Mouse (Mus musculus): ENCODE measurements at regions not wholly inside any gene's neighbourhood (a gene's known extent, or its start where the extent isn't known, plus 50 kb on each side); places are given as distances from the start of the nearest gene placed in this dataset.

DNA sequence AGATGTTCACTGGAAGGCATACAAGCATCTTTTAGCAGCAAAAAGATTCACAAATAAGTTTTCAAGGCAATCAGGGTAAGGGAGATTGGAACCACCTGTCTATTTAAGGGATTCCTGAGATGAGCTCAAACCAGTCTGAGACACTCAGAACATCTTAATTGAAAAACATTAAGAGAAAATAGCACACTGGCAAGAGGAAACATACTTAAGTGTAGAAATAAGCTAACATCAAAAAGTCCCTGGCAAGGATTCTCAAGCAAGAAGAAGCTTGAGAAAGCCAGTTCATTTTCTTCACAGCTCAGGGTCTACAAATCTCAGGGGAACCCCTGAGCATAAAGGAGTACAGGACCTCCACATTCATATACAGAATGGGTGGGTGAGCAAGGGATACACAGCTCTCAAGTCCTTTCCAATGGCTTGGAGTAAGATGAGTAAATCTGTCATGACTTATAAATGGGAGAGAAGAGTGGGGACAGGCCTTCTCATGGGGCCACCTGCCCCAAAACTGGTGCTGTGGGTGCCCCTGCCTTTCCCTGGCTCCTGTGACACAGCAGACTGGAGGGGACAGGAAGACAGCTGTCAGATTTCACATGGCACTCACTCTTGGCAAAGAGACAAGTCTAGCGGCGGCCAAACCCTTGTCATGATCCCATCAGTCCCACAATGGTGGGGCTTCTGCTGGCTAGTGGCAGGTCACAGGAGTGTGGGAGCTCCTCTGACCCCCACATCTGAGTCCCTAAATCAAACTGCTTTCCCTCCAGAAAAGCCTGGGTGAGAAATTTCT, 436.6 kb downstream of the Meis1 start:
- DNase-seq (ENCODE audit: low read depth, low spot score), result no peak

DNA sequence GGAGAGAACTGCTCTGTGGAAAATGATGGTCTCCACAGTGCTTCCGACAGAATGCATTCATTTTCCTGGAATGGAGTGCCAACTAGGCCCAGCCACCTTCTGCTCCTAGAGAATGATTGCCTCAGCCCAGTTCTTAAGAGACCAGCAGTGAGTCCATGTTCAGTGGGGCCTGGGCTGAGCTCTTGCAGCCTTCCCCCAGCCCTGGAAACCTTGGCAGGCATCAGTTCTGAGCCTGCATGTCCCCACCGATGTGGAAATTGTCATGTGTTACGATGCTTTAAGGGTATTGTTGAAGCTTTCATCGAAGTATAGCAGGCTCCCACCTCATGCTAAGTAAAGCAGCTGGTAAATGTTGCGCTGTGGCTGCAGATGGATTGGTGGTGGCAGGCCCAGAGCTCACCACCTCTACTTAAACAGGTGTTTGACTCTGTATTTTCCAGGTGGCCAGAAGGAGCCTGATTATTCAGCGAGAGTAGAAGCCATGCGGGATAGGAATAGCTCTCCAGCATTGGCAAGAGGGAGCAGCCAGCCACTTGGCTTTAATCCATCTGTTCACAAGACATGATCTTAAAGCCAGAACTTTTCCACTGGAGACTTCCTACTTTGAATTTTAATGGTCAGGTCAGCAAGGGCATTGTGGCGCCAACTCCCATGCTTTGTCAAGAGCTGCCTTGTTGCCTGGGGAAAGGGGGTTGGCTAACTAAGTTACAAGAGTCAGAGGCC, 437.5 kb downstream of the Meis1 start:
- DNase-seq (ENCODE audit: low read depth, low spot score), result peak; percentile 6

- DNase-seq (ENCODE audit: low read depth, low spot score), result no peak
Measured at GRCm38 (mm10) chr11:18571557-18572209, 447.1 kb downstream of the Meis1 start.

- DNase-seq (ENCODE audit: low read depth, low spot score), result no peak
Measured at GRCm38 (mm10) chr11:18563011-18563410, 455.8 kb downstream of the Meis1 start.

GRCm38 (mm10) chr11:18558665-18559064, 460.1 kb downstream of the Meis1 start:
- no peak for DNase-seq (ENCODE audit: low read depth, low spot score)

DNA sequence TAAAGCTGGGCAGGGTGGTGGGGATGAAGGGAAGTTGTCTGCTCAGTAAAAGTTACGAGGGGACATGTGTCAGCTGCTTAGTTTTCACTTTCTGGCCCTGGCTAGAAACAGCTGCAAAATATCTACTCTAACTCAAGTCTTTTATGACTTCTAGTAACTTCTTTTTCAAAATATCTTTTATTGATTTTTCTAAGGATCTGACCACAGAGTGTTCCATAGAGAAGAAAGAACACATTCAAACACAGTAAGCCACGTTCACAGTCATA, 483.3 kb downstream of the Meis1 start:
- DNase-seq (ENCODE audit: low read depth, low spot score), result no peak

GRCm38 (mm10) chr11:18534807-18535591, 483.8 kb downstream of the Meis1 start:
- no peak for DNase-seq (ENCODE audit: low read depth, low spot score)

GRCm38 (mm10) chr11:18531264-18532110, 487.3 kb downstream of the Meis1 start:
- no peak for DNase-seq (ENCODE audit: low read depth, low spot score)

GRCm38 (mm10) chr11:18528568-18528967, 490.2 kb downstream of the Meis1 start:
- no peak for DNase-seq (ENCODE audit: low read depth, low spot score)

GRCm38 (mm10) chr11:18495108-18495757, 523.6 kb downstream of the Meis1 start:
- DNase-seq (ENCODE audit: low read depth, low spot score), result no peak

DNA sequence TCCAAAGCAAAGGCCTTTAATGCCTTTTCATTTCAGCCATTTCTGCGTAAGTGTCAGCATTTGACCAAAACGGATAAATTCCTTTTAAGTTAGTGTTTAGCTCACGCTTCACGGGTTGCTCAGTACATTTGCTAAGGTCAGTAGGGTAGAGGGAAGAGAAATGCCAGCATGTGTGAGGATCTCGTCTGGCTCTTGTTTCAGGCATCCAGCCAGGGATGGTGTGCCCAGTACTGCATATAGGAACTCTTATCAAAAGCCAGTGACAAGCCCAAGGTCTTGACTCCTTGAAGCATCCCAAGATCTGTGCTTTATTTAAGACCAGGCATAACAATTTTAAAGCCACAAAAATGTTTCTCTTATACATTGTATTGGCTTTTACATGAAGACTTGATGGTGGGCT, 524.8 kb downstream of the Meis1 start:
- no peak for DNase-seq (ENCODE audit: low read depth, low spot score)

DNA sequence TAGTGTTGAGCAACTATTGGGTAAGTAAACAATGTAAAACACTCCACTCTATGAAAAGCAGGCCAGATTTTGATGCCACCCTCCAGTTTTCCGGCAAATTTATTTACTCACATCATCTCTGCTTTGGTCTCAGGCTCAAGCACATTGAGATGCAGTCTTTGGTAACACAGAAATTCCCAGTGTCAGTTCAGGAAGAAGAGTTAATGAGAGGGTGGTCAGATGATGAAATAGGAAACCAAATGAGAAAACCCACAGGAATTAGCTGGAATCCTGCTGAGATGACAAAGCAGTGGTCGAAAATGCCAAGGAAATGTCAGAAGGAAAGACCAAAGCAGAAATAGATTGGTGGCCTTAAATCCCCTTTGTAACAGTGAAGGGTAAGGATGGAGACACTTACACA, 525.7 kb downstream of the Meis1 start:
- DNase-seq (ENCODE audit: low read depth, low spot score), result no peak

DNA sequence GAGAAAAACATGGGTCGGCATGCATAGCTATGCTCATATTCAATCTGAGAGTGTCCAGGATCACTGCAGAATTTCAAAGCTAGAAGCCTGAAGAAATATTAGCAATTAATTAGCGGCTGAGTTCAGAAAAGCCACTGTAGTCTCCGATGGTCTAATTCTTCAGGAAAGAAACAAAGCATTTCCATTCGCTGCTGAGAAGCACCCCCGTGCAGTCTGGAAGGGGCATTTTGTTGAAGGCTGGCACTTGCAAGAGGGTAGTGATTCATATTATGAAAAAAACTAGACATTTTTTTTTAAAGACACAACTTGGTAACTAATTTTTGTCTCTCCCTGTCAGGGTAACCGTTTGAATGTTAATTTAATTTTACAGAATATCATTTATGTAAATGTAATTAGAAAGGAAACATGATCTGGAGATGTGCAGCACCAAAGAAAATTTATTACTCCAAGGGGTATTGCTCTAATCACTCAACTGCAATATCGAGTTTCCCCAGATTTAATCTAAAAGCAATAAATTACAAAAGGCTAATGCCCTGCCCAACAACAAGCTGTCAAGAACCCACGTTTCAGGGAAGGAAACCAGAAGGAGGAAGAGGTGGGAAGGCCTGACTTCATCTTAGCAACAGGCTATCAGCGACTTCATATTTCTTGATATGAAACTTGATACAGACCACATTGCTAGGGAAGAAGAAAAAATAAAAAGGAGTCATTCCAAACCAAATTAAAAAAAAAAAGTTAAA, 529.1 kb downstream of the Meis1 start:
- DNase-seq (ENCODE audit: low read depth, low spot score), result no peak

DNA sequence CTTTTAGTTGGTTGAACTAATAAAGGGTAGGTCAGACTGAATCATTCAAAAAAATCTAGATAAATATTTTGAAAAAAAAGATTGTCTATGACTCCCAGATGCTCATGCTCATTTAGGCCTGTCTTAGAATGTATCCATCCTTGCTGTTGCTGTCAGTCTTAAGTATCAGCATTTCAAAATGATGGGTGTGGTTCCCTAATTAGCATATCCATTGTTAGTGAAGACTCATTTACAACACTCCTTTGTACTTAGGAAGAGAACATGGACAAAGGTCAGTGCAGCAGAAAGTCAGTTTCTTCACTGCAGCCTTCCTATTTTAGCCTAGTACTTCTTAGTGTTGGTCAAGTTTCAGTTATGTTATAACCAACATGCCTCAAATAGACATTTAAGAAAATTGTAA, 525.2 kb upstream of the Etaa1 start:
- no peak for DNase-seq (ENCODE audit: low read depth, low spot score)

DNA sequence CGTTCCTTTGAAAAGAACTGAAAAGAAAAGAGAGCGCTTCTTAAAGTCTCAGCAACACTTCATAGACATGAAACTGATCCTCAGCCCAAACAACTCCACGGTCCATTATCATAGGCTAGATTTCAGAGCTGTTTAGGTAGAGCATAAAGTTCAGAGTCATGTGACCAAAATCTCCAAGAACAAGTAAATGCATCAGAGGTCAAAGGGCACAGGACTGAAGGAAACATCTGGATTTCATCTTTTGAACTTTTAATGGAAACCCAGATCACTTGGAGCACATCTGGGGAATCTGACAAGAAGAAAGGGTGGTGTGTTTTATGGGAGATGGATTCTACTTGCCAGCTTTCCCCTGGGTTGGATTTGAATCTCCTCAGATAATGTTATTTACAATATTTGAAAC, 497.6 kb upstream of the Etaa1 start:
- no peak for DNase-seq (ENCODE audit: low read depth, low spot score)

DNA sequence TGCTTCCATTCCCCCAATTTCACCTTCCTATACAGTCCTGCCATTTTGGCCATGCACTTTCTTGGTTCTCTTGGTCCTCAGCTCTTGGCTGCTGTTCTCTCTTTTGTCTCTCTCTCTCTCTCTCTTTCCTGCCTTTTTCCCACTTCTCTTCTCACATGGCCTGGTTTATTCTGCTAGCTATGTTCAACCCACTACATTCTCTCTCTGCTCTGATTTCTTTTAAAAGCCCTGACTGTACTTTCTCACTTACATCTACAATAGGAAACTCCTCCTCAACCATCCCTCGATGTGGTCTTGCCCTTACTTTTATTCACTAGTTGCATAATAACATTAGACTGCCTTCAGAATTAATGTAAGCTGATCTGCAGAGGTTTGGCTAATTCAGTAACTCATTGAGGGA, 495.2 kb upstream of the Etaa1 start:
- no peak for DNase-seq (ENCODE audit: low read depth, low spot score)

DNA sequence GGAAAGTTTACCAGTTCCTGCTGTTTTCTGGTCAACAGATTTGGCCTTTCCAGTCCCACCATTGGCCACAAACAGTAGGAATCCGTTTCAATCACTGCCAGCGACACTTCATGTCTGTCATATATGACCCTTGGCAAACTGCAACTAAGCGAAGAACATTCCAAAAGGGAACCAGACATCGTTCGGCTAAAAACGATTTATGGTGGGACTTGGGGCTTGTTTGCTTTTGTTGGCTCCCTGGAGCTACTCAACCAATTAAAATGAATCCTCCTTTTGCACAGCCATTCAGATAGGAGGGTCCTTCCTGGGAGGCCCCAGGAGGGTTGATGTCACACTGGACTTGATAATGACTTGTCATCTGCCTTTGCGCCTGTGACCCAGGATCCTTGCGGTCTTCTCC, 490.9 kb upstream of the Etaa1 start:
- no peak for DNase-seq (ENCODE audit: low read depth, low spot score)

GRCm38 (mm10) chr11:18444101-18444500, 490.4 kb upstream of the Etaa1 start:
- no peak for DNase-seq (ENCODE audit: low read depth, low spot score)

GRCm38 (mm10) chr11:18443156-18443555, 489.5 kb upstream of the Etaa1 start:
- no peak for DNase-seq (ENCODE audit: low read depth, low spot score)

Measured in brain, embryonic 18.5 days (tissue).